Mouse (Mus musculus): ENCODE data around the gene BC051142.
"Not testable (repeated sequence)": the region's sequence is repeated elsewhere in the genome, so short reads cannot be mapped to it uniquely, and the experiment has no call there.

The BC051142 gene

DNA sequence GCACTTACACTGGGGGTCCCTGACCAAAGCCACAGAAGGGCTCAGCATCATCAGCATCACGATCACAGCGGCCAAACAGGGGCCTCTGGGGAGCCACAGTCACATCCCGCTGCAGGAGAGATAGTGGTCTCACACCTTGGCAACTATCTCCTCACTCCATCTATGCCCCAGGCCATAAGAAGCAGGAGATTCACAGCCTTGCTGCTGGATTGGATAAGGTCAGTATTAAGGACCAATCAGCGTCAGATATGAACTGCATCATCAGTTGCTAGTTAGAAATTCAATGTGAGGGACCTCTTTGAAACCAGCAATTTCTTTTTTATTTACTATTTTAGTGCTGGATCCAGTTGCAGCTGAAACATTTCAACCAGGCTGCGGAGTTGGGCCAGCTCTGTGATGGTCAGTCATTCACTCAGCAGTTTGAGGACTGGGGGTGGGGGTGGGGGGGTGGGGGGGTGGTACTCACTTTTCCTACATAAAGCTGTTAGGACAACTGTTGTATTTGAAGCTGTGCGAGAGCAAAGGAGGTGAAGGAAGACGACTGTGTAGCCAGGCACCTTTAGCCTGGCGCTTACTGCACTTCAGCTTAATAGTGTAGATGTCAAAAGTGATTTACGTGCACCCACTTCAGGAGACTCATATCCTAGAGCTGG, 436 bp upstream of the BC051142 start:
- DNase-seq (ENCODE audit: low spot score in 2 of 2), result peak; percentile 82 to 87

DNA sequence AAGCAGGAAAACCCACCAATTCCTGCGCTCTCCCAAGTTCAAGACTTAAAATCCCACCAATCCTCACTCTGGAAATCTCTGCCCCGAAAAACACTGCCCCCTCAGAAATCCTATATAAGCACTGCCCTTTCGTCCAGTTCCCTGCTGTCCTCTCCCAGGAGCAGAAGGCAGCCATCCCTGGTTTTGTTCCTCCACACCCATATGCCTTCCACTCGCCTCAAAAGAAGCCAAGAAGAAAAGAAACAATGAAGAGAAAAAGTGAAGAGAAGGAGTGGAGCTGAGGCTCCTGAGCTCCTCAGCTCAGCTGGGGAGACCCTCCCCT, 735 bp downstream of the BC051142 start:
- DNase-seq (ENCODE audit: low spot score in 2 of 2), result no peak

DNA sequence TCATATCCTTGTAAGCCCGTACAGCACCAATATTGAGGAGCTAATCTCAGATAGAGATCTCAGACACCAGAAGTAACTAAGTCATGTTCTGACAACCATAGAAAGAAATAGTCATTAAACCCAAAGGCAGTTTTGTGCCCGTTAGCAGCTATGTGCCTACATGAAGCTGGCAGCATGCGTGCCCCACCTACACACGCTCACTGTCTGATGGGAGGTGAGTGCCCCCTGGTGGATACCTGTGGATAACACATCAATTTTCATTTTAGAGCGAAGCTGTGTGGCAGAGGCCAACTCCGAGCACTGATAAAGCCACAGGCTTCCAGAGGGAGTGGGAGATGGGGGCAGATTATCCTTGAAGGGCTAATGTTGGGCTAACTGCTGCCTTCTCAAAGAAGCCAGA, 12.5 kb downstream of the BC051142 start:
- peak; percentile 73 to 80 for DNase-seq (ENCODE audit: low spot score in 2 of 2)

DNA sequence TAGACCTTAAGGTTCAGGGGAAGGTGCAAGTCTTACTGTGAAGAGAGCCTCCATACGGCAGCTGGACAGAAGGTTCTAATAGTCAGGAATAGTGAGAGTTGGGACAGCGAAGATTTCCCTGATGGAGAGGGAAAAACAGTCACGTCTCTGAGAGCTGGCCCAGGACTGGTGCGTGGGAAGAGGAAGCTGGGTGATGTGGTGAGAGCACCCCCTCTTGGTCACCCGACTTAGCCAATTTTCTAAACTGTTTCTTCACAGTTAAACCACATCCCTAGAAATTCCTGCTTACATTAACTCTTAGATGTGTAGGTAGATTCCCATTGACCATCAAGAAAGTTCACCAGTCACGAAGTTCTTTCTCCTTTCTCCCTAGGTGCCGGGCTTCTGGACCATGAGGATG, 21.4 kb downstream of the BC051142 start:
- DNase-seq (ENCODE audit: low spot score in 2 of 2), result no peak

DNA sequence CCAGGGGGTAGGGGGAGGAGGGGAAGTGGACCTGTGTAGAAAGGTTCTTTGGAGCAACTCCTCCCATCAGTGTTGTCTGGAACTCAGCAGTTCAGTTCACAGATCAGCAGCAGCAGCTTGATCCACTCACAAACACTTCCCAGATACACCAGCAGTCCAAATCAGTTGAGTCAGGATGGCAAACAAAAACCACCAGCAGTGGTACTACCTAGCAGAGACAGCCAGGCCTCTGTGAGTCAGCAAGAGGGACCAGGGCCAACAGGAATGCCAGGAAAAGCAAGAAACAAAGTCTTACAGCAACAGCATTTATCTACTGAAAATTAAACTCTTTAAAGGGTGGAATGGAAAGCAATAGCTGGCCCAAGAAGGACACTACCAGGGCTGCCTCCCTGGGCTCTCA, 29.0 kb downstream of the BC051142 start:
- no peak for DNase-seq (ENCODE audit: low spot score in 2 of 2)

DNA sequence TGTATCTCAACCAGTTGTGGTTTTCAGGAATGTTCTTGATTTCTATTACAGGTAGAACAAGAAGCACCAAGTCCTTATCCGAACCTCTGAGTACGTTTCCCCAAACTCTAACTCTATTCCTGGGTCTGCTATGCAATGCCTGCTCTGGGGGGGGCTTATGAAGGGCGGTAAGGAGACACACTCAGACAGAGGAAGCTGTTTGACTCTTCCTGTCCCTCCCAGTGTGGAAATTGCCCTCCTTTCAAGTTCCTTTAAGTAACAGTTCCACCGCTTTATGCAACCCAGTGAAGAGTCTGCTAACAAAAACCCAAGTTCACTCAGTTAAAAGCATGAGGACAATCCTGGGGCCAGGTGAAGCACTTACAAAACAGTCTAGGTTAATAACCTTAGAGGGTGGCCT, 38.5 kb downstream of the BC051142 start:
- peak in 1 of 2 experiments; percentile 22 for DNase-seq (ENCODE audit: low spot score in 2 of 2)

DNA sequence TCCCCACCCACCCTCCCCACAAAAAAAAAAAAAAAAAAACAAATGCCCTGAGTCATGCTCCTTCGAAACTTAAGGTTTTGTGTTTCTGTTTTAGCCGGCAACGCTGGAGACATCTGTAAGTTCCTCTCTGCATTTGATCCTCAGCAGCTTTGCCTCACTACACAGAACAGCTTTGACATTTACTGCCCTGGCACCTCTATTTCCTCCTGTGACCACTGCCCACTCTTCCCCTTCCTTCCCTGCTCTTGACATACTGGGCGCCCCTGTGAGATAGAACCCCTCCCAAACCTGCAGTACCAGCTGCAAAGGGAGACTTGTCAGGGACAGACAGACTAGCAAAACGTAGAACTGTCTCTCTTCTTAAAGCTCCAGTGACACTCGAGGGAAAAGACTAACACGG, 39.0 kb downstream of the BC051142 start:
- DNase-seq (ENCODE audit: low spot score in 2 of 2), result no peak

DNA sequence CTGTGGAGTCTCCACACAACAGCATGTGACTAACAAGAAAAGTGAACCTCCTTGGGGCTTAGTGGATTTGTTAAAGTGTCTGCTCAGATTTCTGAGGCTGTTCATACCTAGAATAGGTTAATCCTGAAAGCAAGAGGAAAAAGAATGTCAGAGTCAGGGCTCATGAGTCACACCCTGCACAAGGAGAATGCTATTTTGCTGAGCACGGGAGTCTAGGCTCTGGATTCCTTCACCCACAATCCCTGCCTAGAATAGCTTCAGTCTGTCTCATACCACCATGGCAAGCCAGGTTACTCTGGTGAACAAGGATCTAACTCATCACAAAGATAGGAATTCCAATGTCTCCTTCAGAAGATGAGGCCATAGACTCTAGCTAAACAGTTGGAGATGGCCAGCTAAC, 40.0 kb downstream of the BC051142 start:
- DNase-seq (ENCODE audit: low spot score in 2 of 2), result no peak

DNA sequence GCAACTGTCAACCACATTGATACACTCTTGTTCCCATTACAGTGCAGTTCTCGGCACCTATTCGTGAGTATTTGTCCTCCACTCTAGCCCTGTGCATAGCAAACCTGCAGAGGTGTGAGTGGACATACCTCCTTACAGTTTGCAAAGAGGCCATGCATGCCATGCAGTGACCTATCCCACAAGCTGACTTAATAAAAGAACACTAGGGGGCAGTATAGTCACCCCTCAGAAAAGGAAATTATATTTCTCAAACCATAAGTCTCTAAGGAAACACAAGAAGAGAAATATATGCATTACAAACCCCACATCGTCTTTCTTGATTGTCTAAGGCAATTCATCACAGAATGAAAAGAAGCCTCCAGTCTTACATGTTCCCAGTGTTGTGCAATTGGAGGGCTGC, 41.2 kb downstream of the BC051142 start:
- peak in 1 of 2 experiments; percentile 14 for DNase-seq (ENCODE audit: low spot score in 2 of 2)

DNA sequence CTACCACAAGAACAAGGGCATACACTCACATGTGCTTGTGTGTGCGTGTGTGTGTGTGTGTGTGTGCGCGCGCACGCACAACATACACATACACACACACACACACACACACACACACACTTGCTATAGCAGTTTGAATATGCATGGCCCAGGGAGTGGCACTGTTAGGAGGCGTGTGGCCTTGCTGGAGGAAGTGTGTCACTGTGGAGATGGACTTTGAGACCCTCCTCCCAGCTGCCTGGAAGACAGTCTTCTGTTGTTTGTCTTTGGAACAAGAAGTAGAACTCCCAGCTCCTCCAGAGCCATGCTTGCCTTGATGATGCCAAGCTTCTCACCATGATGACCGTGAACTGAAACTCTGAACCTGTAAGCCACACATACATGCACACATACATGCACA, 43.4 kb downstream of the BC051142 start:
- no peak for DNase-seq (ENCODE audit: low spot score in 2 of 2)

DNA sequence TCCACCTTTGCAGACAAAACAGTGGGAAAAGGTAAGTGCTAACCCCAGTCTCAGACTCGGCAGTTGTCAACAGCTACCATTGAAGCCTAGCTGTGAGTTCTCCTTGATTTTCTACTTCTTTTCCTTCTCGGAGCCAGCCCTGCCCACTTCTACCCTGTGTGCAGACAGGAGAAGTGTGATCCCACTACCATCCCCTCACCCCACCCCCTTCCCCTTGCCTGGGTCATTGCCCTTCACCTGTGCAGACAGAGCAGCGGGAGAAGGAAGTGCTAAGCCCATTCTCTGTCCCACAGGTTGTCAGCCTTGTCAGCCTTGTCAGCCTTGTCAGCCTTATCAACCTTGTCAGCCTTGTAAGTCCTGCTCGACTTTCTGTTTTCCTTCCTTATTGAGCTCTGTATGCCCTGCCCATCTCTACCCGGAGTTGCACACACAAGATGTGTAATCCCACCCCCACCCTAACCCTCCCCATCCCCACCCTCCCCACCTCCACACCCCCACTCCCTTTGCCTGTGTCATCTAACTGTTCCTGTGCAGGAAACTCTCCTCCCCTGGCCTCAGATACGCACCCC, 49.9 kb downstream of the BC051142 start:
- DNase-seq (ENCODE audit: low spot score in 2 of 2), result no peak

DNA sequence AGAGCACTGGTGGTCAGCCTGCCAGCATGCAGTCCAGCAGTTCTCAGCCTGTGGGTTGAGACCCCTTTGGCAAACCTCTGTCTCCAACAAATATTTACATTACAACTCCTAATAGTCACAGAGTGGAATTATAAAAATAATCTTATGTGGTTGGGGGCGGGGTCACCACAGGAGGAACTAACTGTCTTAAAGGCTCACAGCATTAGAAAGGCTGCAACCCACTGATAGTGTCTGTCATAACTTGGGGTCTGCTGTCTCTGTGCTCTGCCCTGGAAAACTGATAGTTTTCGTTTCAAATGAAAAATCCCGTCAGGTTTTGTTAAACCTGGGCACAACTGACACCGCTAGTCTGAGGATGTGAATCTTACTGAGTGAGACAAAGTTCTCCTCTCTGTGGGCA, 59.0 kb downstream of the BC051142 start:
- no peak for DNase-seq (ENCODE audit: low spot score in 2 of 2)

DNA sequence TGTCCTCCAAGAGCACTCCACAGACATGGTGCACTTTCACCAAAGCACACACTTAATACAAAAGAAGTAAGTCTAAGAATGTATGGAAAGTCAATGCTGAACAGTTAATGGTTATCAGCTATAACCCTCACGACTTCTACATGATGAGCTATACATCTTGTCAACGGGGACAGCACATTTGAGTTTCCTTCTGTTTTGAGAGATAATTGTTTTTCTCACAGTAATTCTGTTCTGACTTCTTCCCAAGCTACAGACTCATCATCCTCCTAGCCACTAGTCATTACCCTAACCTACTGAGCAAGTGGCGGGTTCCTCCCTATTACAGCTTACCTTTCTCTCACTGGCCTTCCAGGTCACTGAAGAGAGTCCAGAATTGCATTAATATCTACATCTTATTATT, 60.6 kb downstream of the BC051142 start:
- no peak for DNase-seq (ENCODE audit: low spot score in 2 of 2)

DNA sequence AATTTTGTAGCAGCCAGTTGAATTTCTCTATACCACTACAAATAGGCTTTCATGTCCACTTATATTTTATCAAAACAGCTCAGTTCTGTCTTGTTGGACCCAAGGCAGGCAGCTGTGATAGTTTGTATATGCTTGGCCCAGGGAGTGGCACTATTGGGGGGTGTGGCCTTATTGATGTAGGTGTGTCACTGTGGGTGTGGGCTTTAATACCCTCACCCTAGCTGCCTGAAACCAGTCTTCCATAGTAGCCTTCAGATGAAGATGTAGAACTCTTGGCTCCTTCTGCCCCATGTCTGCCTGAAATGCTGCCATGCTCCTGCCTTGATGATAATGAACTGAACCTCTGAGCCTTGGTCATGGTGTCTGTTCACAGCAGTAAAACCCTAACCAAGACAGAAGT, 67.3 kb downstream of the BC051142 start:
- DNase-seq (ENCODE audit: low spot score in 2 of 2), result not testable (repeated sequence)

DNA sequence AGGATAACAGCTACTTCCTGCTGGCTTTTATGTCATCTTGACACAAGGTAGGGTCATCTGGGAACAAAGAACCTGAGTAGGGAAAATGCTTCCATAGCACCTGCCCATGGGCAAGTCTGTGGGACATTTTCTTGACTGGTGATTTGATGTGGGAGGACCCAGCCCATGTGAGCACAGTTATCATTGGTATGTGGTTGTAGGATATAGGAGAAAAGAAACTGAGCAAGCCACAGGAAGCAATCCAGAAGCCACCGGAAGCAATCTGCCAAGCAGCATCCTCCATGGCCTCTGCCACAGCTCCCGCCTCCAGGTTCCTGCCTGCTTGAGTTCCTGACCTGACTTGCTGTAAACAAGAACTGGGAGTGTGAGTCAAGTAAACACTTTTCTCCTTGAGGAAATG, 71.9 kb downstream of the BC051142 start:
- no peak for DNase-seq (ENCODE audit: low spot score in 2 of 2)

DNA sequence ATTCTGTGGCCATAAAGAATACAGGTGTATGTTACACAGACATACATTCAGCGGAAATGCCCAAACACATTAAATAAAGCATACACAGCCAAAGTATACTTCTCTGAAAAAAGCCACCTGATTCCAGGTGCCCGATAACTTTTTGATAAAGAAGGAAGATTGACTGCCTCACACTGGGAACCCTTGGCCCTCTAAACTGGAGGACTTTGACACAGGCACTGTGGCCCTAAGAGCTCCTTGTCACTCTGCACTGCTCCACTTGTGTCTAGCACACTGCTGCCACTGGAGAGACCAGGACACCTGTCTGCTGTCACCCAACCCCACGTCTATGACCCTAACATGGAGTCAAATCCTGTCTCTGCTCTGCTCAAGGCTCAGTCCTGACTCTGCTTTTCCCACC, 76.4 kb downstream of the BC051142 start:
- DNase-seq (ENCODE audit: low spot score in 2 of 2), result no peak

DNA sequence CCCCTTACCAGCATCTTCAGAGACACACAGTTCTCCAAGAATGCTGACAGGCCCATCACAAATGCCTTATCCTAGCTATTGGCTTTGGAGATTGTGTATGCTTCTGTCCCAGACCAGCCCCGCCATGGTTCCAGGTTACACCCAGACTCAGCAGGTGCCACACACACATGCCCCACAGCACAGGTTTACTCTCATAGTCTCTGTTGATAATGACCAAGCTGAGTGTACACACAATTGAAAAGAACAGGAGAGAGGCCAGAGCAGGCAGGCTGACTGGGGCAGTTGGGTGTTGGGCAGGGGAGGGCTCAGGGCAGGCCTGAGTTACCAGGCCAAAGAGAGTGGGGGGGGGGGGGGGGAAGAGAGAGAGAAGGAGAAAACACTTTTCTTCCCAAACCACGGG, 77.8 kb downstream of the BC051142 start:
- no peak for DNase-seq (ENCODE audit: low spot score in 2 of 2)

DNA sequence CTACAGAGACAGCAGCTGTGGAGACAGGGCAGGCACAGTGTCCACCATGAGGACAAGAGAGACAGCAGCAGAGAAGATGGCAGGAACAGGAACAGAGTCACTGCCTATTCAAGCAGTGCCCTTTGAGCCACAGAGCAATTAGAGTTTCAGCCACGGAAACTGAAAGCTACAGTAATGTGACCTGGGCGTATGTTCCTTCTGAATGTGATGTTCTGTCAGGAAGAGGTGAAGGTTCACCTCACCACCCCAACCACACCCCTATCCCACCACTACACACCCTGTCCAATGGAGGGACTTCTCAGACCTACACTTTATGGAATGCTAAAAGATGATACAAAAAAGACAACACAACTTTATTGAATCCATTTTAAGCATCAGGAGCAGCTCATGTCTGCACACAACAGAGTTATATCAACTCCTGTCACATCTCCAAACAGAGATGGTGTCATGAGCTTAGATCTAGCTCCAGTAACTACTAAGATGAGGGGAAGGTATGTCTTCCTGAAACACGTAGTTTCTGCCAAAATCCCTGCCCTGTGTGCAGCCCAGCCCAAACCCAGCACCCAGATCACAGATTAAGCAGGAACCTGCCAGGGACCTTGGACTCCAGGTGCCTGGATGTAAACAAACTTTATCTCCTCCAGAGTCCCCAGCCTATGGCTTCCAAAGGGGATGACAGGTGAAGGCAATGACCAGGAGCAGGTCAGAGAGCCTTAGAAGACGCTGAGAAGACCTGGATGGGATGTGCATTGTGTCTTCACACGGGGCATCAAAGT, 78.8 kb downstream of the BC051142 start, which contains the start of gene Btnl4:
Gene Btnl4, minus strand, starts transcription at position 81 of the 776 bp plus-strand sequence.
- not testable (repeated sequence) for DNase-seq (ENCODE audit: low spot score in 2 of 2)

DNA sequence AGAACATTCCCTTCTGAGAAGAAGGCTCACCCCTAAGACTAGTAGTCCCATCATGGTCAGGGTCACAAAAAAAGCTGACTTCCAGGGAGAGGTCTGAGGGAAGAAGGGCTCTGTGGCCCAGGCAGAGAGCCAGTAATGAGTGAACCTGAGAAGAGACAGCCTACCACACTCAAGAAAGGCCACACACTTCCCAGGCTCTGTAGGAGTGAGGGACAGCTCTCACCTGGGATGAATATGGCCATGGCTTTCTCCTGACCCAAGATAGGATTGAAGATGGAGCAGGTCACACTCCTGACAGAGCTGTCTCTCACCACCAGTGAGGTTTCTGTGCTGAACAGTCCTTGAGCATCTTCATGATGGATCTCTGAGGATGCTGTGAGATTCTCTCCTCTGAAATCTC, 94.2 kb downstream of the BC051142 start:
- DNase-seq (ENCODE audit: low spot score in 2 of 2), result no peak

DNA sequence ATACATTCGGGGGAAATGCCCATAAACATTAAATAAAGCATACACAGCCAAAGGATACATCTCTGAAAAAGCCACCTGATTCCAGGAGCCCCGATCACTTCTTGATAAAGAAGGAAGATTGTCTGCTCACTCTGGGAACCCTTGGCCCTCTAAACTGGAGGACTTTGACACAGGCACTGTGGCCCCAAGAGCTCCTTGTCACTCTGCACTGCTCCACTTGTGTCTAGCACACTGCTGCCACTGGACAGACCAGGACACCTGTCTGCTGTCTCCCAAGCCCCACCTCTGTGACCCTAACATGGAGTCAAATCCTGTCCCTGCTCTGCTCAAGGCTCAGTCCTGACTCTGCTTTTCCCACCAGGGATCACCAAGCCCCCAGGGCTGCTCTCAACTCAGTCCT, 96.5 kb downstream of the BC051142 start:
- not testable (repeated sequence) for DNase-seq (ENCODE audit: low spot score in 2 of 2)

DNA sequence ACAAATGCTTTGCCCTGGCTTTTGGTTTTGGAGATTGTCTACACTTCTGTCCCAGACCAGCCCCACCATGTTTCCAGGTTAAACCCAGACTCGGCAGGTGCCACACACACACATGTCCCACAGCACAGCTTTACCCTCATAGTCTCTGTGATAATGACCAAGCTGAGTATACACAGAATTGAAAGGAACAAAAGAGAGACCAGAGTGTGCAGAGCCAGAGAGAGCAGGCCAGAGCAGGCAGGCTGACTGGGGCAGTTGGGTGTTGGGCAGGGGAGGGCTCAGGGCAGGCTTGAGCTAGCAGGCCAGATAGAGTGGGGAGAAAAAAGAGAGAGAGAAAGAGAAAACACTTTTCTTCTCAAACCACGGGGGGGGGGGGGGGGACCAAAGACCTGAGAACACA, 97.9 kb downstream of the BC051142 start:
- no peak for DNase-seq (ENCODE audit: low spot score in 2 of 2)

DNA sequence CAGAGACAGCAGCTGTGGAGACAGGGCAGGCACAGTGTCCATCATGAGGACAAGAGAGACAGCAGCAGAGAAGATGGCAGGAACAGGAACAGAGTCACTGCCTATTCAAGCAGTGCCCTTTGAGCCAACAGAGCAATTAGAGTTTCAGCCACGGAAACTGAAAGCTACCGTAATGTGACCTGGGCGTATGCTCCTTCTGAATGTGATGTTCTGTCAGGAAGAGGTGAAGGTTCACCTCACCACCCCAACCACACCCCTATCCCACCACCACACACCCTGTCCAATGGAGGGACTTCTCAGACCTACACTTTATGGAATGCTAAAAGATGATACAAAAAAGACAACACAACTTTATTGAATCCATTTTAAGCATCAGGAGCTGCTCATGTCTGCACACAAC, 98.7 kb downstream of the BC051142 start:
- not testable (repeated sequence) for DNase-seq (ENCODE audit: low spot score in 2 of 2)

DNA sequence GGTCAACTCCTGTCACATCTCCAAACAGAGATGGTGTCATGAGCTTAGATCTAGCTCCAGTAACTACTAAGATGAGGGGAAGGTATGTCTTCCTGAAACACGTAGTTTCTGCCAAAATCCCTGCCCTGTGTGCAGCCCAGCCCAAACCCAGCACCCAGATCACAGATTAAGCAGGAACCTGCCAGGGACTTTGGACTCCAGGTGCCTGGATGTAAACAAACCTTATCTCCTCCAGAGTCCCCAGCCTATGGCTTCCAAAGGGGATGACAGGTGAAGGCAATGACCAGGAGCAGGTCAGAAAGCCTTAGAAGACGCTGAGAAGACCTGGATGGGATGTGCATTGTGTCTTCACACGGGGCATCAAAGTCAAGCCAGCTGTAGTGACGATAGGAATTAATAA, 99.1 kb downstream of the BC051142 start:
- not testable (repeated sequence) for DNase-seq (ENCODE audit: low spot score in 2 of 2)

Measured in spleen, postnatal 36 days (tissue).